Mouse (Mus musculus) midbrain, embryonic 16.5 days (tissue): ENCODE data around the gene Akr1a1. TPM values are rescaled to one million over a fixed set of nuclear protein-coding genes. Genes with fewer than 3 reads are reported as not detected.

Experiments used
- ATAC-seq: fragments of 200-750 bp; cut with Nextera tagmentation; 2 replicates; pipeline ENCODE4 v1.8.0; 2017; ENCODE audit warnings: moderate TSS enrichment
- H3K27ac ChIP-seq: fragments of 300-500 bp; sonication (generic); 2 replicates; pipeline ENCODE4 v1.5.1; 2014; ENCODE audit warnings: mild to moderate bottlenecking, low read length, mixed read lengths
- H3K27me3 ChIP-seq: fragments of 300-500 bp; sonication (generic); 2 replicates; pipeline ENCODE4 v1.6.1; 2014; ENCODE audit warnings: low read depth, low read length, mixed read lengths; ENCODE audit not compliant: control insufficient read depth, insufficient read depth
- H3K36me3 ChIP-seq: fragments of 300-500 bp; sonication (generic); 2 replicates; pipeline ENCODE4 v1.6.1; 2014; ENCODE audit warnings: mild to moderate bottlenecking, low read length, moderate library complexity, mixed read lengths; ENCODE audit not compliant: control insufficient read depth, insufficient read depth
- H3K4me1 ChIP-seq: fragments of 300-500 bp; sonication (generic); 2 replicates; pipeline ENCODE4 v1.6.1; 2014; ENCODE audit warnings: mild to moderate bottlenecking, low read length, mixed read lengths; ENCODE audit not compliant: control insufficient read depth, insufficient read depth
- H3K4me2 ChIP-seq: fragments of 300-500 bp; sonication (generic); 2 replicates; pipeline ENCODE4 v1.6.1; 2014; ENCODE audit warnings: mild to moderate bottlenecking, low read length, mixed read lengths
- H3K4me3 ChIP-seq: fragments of 300-500 bp; sonication (generic); 2 replicates; pipeline ENCODE4 v1.5.1; 2014; ENCODE audit warnings: low read depth, mild to moderate bottlenecking, low read length, moderate library complexity, mixed read lengths
- H3K9ac ChIP-seq: fragments of 300-500 bp; sonication (generic); 2 replicates; pipeline ENCODE4 v1.6.1; 2014; ENCODE audit warnings: low read depth, low read length, mixed read lengths
- H3K9me3 ChIP-seq: fragments of 300-500 bp; sonication (generic); replicated peaks from 2 replicates; pipeline ENCODE4 v1.6.1; 2014; ENCODE audit warnings: mild to moderate bottlenecking, low read length, mixed read lengths; ENCODE audit not compliant: control insufficient read depth, poor library complexity, severe bottlenecking
- WGBS: fragments of 180-500 bp; shearing (Covaris S2); extraction: QIAGEN DNeasy Blood & Tissue Kit; methylation state at CpG from one replicate; pipeline ENCODE4 v1.1.7; 2014; 5-methylcytosine and 5-hydroxymethylcytosine counted together
- polyA plus RNA-seq: library from polyadenylated mRNA; unstranded; fragments of >200 nt; fragmentation: Nextera tagmentation; extraction: Ambion mirVana; gene quantifications from 2 replicates; pipeline ENCODE4 v1.2.1, GENCODE M21; 2015

Gene Akr1a1
- polyA plus RNA-seq, 1 experiment from 2014 or later = 697 TPM

DNA sequence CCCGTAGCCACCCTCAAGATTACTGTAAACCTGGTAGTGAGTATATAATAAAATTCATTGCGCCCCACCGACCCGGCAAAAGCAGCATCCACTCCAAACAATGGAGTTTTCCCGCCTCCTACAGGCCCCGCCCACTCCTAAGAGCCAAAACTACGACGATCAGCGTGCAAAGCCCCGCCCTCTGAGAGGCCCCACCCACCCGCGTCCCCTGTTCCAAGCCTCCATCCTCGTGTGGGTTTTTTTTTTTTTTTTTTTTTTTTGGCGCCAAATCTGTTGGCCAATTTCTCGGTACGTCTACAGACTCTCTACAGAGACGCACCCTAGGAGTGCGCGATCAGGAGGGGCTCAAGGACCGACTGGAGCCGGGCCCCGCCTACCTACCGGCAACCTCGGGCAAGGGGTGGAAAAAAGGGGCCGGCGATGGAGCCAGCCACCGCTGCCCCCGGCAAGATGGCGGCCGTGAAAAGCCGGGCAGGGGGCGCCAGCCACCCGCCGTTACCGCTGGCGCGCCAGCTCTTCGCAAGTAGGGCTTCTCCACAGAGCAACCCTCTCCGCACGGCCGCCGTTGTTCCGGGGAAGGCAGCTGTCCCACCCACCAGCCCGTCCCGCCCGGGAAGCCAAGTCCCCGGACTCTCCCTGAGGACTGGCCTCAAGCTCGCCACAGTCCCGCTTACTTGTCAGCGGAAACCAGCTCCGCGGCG is 24.7 kb downstream of the Akr1a1 start:
- Histone ChIP-seq H3K27ac (peak overlapping the region; percentile 96), H3K27me3 (no peaks in the 10 kb centered on the region), H3K9me3 (no peaks in the 10 kb centered on the region), H3K9ac (peak overlapping the region; percentile 86), H3K4me3 (peak overlapping the region; percentile 99), H3K4me1 (peaks cover 21% of the 10 kb centered on the region), H3K4me2 (peak overlapping the region; percentile 83), H3K36me3 (no peaks in the 10 kb centered on the region)
- peak; percentile 89 for ATAC-seq
- WGBS = under 1% methylated on average over 52 of the region's 53 CpGs

- H3K4me2 ChIP-seq = no peak overlapping the region
- no peak overlapping the region for H3K27ac ChIP-seq
- H3K4me3 ChIP-seq = no peak overlapping the region
- H3K36me3 ChIP-seq = peaks cover 10% of the 10 kb centered on the region
- H3K4me1 ChIP-seq = peaks cover 21% of the 10 kb centered on the region
- no peaks in the 10 kb centered on the region for H3K9me3 ChIP-seq
- 93% methylated on average over 4 of the region's 4 CpGs for WGBS
- H3K27me3 ChIP-seq = no peaks in the 10 kb centered on the region
- ATAC-seq = no peak
- no peak overlapping the region for H3K9ac ChIP-seq
Measured at GRCm38 (mm10) chr4:116624831-116625230, 26.6 kb downstream of the Akr1a1 start.

DNA sequence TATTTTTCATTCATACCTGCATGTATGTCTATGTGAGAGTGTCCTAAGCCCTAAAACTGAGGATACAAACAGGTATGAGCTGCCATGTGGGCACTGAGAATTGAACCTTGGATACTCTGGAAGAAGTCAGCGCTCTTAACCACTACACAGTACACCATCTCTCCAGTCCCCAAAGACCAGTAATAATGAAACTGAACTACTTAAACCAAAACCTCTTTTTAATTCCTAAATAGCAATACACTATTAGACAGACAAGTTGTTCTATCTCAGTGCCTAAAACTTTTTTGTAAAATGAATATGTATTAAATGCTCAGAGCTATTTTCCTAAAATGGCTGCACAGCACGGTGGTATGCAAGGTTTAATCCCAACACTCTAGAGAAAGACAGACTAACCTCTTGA is 36.2 kb downstream of the Akr1a1 start:
- H3K27ac ChIP-seq = no peak overlapping the region
- H3K4me1 ChIP-seq = no peaks in the 10 kb centered on the region
- H3K4me2 ChIP-seq = no peak overlapping the region
- no peaks in the 10 kb centered on the region for H3K27me3 ChIP-seq
- H3K9ac ChIP-seq = no peak overlapping the region
- no peak overlapping the region for H3K4me3 ChIP-seq
- no peaks in the 10 kb centered on the region for H3K9me3 ChIP-seq
- no peak for ATAC-seq
- WGBS = 97% methylated on average over 2 of the region's 2 CpGs
- peaks cover 15% of the 10 kb centered on the region for H3K36me3 ChIP-seq

DNA sequence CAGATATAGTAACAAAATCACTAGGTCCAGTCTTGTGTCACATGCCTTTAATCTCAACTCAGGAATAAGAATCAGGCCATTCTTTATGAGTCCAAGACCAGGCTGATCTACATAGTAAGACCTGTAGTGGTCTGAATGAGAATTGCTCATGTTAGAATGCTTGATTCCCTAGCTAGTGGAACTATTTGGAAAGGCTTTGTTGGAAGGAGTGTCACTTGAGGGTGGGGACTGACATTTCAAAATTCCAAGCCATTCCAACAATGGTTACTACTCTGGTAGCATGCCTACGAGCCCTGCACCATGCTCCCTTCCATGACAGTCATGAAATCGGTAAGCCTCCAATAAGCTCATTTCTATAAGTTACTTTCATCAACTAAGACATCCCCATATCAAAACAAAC is 38.9 kb downstream of the Akr1a1 start:
- Histone ChIP-seq H3K36me3 (peaks cover 9% of the 10 kb centered on the region; the same call in 1 of the 2 replicates), H3K4me3 (no peak overlapping the region), H3K27ac (no peak overlapping the region), H3K4me2 (no peak overlapping the region), H3K9me3 (no peaks in the 10 kb centered on the region), H3K4me1 (no peaks in the 10 kb centered on the region), H3K27me3 (no peaks in the 10 kb centered on the region), H3K9ac (no peak overlapping the region)
- WGBS = 91% methylated on average over 2 of the region's 2 CpGs
- no peak for ATAC-seq

DNA sequence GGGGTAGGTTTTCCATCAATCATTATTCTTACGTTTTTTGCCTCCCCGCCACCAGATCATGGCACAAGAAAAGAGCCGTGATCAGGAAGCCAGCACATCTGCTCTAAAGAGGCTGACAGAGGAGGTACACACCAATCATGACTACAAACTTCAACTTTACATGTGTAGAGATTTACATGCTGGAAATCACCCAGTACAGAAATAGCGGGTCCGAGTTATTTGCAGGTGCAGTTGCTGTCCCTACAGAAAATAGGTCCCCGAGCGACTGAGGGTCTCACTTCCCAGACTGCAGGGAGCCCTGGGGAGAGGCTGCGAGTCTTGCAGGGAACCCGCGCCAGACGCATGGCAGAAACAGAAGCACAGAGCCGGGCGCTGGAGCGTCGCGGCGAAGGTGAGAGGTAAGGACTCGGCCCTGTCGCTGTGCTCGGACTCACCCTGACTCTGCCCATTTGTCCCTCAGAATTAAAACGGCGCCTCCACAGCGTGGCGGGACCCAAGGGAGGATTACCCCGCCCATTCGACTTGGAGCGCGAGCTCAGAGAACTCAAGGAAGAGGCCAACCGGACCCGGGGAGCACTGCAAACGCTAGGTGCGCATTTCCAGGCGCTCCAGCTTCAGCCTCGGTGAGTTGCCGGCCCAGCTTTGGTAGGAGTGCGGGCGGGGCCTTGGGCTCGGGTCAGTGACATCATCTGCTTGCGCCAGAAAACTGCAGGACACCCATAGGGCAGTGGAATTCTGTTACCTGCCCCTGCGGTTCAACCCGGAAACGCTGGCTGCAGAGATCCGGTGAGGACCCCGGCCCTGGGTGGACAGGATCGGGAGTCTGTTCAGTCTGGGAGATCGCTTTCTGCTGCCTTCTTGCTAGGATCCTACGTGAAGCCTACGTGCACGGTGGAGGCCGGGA is 54.2 kb downstream of the Akr1a1 start:
- Histone ChIP-seq H3K4me2 (peak overlapping the region; percentile 80), H3K27ac (peak overlapping the region; percentile 72), H3K9me3 (no peaks in the 10 kb centered on the region), H3K4me3 (peak overlapping the region; percentile 64), H3K4me1 (peaks cover 18% of the 10 kb centered on the region), H3K36me3 (peaks cover 19% of the 10 kb centered on the region), H3K9ac (peak overlapping the region; percentile 70), H3K27me3 (no peaks in the 10 kb centered on the region)
- WGBS = under 1% methylated on average over 50 of the region's 50 CpGs
- ATAC-seq = peak; percentile 97

GRCm38 (mm10) chr4:116596379-116596778 is 55.1 kb downstream of the Akr1a1 start, which contains the start of gene Ccdc17:
Gene Ccdc17, plus strand, starts transcription at chr4:116596654.
- 15% methylated on average over 5 of the region's 5 CpGs for WGBS
- Histone ChIP-seq H3K27me3 (no peaks in the 10 kb centered on the region), H3K4me2 (peak within 1 kb of the TSS; percentile 80), H3K9ac (peak within 1 kb of the TSS; percentile 70), H3K4me3 (peak within 1 kb of the TSS; percentile 64), H3K9me3 (no peaks in the 10 kb centered on the region), H3K36me3 (peaks cover 16% of the 10 kb centered on the region), H3K4me1 (peaks cover 18% of the 10 kb centered on the region), H3K27ac (peak within 1 kb of the TSS; percentile 72)
- ATAC-seq = no peak

GRCm38 (mm10) chr4:116595793-116596192 is 55.7 kb downstream of the Akr1a1 start:
- peaks cover 18% of the 10 kb centered on the region for H3K4me1 ChIP-seq
- no peaks in the 10 kb centered on the region for H3K27me3 ChIP-seq
- no peak overlapping the region for H3K4me2 ChIP-seq
- H3K36me3 ChIP-seq = peaks cover 12% of the 10 kb centered on the region
- H3K9ac ChIP-seq = no peak overlapping the region; the same call in 1 of the 2 replicates
- 84% methylated on average over 8 of the region's 8 CpGs for whole genome bisulfite sequencing
- no peaks in the 10 kb centered on the region for H3K9me3 ChIP-seq
- no peak overlapping the region for H3K27ac ChIP-seq
- ATAC-seq = no peak
- H3K4me3 ChIP-seq = no peak overlapping the region
